Mouse (Mus musculus) leukemia stem cell, adult 10-12 weeks (primary cell): ENCODE measurements around the gene Cdc45. TPM values are rescaled to one million over a fixed set of nuclear protein-coding genes. Genes with fewer than 3 reads are reported as not detected.

Source experiments
- polyA plus RNA-seq: library from polyadenylated mRNA; stranded (reverse); fragments of >175 nt; gene quantifications from 2 replicates; pipeline ENCODE4 v1.2.3, GENCODE M21; 2012; ENCODE audit warnings: low replicate concordance

The Cdc45 gene
- 19.7 and 32.4 TPM in 2 replicates for polyA plus RNA-seq

DNA sequence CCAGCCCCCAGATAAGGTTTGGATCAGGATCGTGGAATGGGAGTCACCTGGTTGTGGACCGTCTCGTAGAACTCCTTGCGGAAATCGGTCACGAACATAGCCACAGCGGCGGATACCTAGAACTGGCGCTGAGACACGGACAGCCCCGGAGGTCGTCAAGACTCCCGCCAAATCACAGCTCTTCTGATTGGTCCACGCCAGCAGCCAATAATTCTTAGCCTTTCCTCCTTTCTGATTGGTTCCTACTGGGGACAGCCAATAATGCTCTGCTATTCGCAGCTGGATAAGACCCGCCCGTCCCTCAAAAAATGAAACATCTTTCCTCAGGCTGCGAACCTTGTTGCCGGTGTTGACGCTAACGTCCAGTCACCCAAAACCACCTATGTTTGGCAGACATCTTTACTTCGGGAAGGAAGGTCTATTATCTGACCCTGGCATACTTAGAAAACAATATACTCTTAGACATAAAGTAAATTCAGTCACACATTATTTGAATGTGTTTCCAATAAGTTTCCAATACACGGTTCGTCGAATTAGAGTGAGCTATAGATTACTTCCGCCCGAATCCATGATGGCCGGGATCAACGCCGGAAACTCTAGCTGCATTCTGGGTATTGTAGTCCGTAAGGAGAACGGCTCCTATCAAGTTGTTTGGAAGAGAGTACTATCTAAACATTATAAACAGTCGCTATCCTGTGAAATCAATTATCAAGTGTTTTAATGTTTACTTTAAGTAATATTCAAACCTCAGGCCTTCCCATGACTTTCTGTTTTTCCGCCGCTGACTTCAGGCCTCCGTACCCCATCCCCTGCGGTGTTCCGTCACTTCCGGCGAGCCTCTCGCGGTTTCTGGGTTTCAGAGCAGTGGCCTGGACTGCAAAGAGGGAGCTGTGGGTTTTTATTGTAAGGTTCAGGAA lies at the start of gene Cdc45, which contains the start of gene Ufd1:
Gene Cdc45 (minus strand): TSS at position 520 of the 917 bp plus-strand sequence.
Gene Ufd1 (plus strand): TSS at position 312 of the 917 bp plus-strand sequence.

DNA sequence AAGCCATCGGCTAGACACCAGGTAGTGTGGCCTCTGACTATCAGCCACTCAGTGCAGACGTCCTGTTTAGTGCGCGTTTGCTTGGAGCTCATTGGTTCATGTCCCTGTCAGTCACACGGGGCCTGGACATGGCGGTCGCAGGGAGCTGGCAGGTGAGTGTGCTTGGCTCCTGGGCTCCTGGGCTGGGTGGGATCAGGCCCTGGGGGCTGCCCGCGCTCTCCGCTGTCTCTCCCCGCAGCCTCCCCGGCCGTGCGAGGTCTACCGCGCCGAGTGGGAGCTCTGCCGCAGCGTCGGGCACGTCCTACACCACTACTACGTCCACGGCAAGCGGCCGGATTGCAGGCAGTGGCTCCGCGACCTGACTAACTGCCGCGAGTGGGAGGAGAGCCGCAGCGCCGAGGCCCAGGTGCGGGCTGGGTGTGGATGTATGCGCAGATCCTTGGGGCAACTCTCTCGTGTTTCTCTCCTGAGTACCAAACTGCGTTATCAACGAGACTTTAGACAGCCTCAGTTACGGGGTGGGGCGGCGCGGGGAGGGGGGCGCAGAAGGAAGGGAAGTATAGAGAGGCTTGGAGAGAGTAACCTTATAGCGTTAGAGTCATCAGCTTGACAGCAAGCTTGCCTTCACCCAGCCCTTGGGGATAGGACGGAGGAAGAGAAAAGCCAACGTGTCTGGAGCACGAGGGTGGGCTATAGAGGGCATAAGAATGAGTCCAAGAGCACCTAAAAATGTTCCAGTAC lies 24.9 kb upstream of the Cdc45 start, which contains the start of the genes 2510002D24Rik and Gm28539:
Gene 2510002D24Rik (plus strand): TSS at position 111 of the 741 bp plus-strand sequence.
Gene Gm28539 (plus strand): TSS at position 117 of the 741 bp plus-strand sequence.

DNA sequence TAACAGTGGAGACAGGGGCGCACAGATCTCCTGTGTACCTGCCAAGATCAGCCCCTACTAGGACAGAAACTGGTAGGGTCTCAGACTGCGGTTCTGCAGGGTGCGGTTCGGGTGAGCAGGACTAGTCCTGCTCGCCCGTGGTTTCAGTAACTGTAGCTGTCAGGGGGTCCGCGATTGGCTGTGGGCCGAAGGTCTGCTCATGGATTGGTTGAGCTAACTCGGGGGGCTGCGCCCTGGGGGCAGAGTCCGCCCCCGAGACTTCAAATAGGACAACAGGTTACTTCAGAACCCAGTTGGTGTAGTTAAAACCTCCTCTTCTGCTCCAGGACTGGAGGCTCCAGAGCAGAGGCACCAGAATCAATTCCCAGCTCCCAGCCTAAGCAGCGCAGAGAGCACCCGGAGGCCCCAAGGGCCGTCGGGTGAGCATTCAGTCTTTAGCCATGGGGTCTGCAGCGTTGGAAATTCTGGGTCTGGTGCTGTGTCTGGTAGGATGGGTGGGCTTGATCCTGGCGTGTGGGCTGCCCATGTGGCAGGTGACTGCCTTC lies 35.2 kb downstream of the Cdc45 start, which contains the start of gene Cldn5:
Gene Cldn5 (plus strand): TSS at position 292 of the 545 bp plus-strand sequence.

Other genes with a start within 250 kb of the Cdc45 start
- gene Tbx1, start 221.3 kb downstream of the Cdc45 start, polyA plus RNA-seq, result not detected in 2 replicates
- 3.7 and 15.7 TPM in 2 replicates for gene Gp1bb, start 189.6 kb downstream of the Cdc45 start, polyA plus RNA-seq
- gene Gm49601, start 185.6 kb downstream of the Cdc45 start, polyA plus RNA-seq, result 0.66 TPM in 1 of 2 replicates, not detected in the other
- gene Sept5, start 182.0 kb downstream of the Cdc45 start, polyA plus RNA-seq, result 0.23 and 0.30 TPM in 2 replicates
- gene Cldn5, start 35.1 kb downstream of the Cdc45 start, polyA plus RNA-seq, result 4.8 and 13.2 TPM in 2 replicates
- gene Ufd1, start 208 bp downstream of the Cdc45 start, polyA plus RNA-seq, result 10.1 and 30.6 TPM in 2 replicates
- gene 2510002D24Rik, start 24.6 kb upstream of the Cdc45 start, polyA plus RNA-seq, result 46.2 and 98.5 TPM in 2 replicates
- not detected in 2 replicates for gene Gm28539, start 24.6 kb upstream of the Cdc45 start, polyA plus RNA-seq
- gene Mrpl40, start 64.9 kb upstream of the Cdc45 start, polyA plus RNA-seq, result 12.7 and 17.3 TPM in 2 replicates
- 39.3 and 39.7 TPM in 2 replicates for gene Hira, start 65.0 kb upstream of the Cdc45 start, polyA plus RNA-seq